Mouse (Mus musculus): ENCODE results near the gene 1110065P20Rik. TPM values are rescaled to one million over a fixed set of nuclear protein-coding genes. Genes with fewer than 3 reads are reported as not detected.

1110065P20Rik gene
- total and polyA plus RNA-seq, 3 experiments: 8.4 to 25.6 (median 12.7) TPM

GRCm38 (mm10) chr4:124889935-124890334 is 38.9 kb upstream of the 1110065P20Rik start:
- Histone ChIP-seq H3K4me3 (ENCODE audit: low read depth, low read length) (no peak overlapping the region), H3K9me3 (replicated peaks) (no peaks in the 10 kb centered on the region), H3K36me3 (replicated peaks) (no peaks in the 10 kb centered on the region), H3K27me3 (ENCODE audit: insufficient read depth, low read length) (peaks cover 16% of the 10 kb centered on the region), H3K4me1 (ENCODE audit: insufficient read depth, low read depth, low read length) (no peaks in the 10 kb centered on the region)
- DNase-seq (ENCODE audit: low spot score) (no peak), ATAC-seq (ENCODE audit: extremely low read depth, insufficient number of reproducible peaks, low FRiP score, poor library complexity, severe bottlenecking) (no peak)
- TF ChIP-seq GATA2 (IDR thresholded peaks at IDR 0.05; ENCODE audit: borderline replicate concordance, low read depth, low read length): no peak
- no peak for TF ChIP-seq GATA1 (IDR thresholded peaks at IDR 0.05; ENCODE audit: borderline replicate concordance, low read length)
- no peak for TF ChIP-seq TAL1 (conservative IDR thresholded peaks at IDR 0.05; ENCODE audit: low read depth, low read length)
- no peak for TF ChIP-seq CTCF (IDR thresholded peaks at IDR 0.05; ENCODE audit: low read depth, low read length)
- no peak for TF ChIP-seq POLR2AphosphoS5 (IDR thresholded peaks at IDR 0.05; ENCODE audit: insufficient replicate concordance, low read depth, low read length)

DNA sequence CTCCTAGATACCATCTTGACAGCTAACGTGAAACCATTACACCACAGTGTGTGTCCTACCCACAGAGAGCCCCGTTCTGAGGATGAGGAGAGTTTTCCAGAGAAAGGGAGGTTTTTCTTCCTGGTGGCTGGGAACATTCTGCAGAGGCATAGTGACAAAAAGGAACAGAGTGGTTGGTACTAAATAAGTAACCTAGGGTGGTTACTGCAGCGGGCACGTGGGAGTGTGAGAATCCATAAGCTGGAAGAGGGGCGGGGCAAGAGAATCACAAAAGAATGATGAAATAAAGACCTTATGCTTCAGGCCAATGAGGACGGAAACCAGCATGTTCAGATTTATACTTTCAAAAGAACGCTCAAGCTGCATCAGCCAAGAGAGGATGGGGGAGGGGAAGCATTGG is 37.7 kb upstream of the 1110065P20Rik start:
- peaks cover 15% of the 10 kb centered on the region for H3K27me3 ChIP-seq (ENCODE audit: insufficient read depth, low read length)
- ATAC-seq (ENCODE audit: extremely low read depth, insufficient number of reproducible peaks, low FRiP score, poor library complexity, severe bottlenecking) (no peak), DNase-seq (ENCODE audit: low spot score) (no peak)
- no peaks in the 10 kb centered on the region for H3K9me3 ChIP-seq (replicated peaks)
- TF ChIP-seq GATA1 (IDR thresholded peaks at IDR 0.05; ENCODE audit: borderline replicate concordance, low read length) (no peak), GATA2 (IDR thresholded peaks at IDR 0.05; ENCODE audit: borderline replicate concordance, low read depth, low read length) (no peak), CTCF (IDR thresholded peaks at IDR 0.05; ENCODE audit: low read depth, low read length) (no peak), POLR2AphosphoS5 (IDR thresholded peaks at IDR 0.05; ENCODE audit: insufficient replicate concordance, low read depth, low read length) (no peak), TAL1 (conservative IDR thresholded peaks at IDR 0.05; ENCODE audit: low read depth, low read length) (no peak)
- H3K4me3 ChIP-seq (ENCODE audit: low read depth, low read length): no peak overlapping the region
- H3K36me3 ChIP-seq (replicated peaks): no peaks in the 10 kb centered on the region
- H3K4me1 ChIP-seq (ENCODE audit: insufficient read depth, low read depth, low read length): no peaks in the 10 kb centered on the region

- TF ChIP-seq GATA2 (IDR thresholded peaks at IDR 0.05; ENCODE audit: borderline replicate concordance, low read depth, low read length): no peak
- no peak for TF ChIP-seq TAL1 (conservative IDR thresholded peaks at IDR 0.05; ENCODE audit: low read depth, low read length)
- TF ChIP-seq CTCF (IDR thresholded peaks at IDR 0.05; ENCODE audit: low read depth, low read length): no peak
- no peak for TF ChIP-seq POLR2AphosphoS5 (IDR thresholded peaks at IDR 0.05; ENCODE audit: insufficient replicate concordance, low read depth, low read length)
- TF ChIP-seq GATA1 (IDR thresholded peaks at IDR 0.05; ENCODE audit: borderline replicate concordance, low read length): no peak
- ATAC-seq (ENCODE audit: extremely low read depth, insufficient number of reproducible peaks, low FRiP score, poor library complexity, severe bottlenecking) (no peak), DNase-seq (ENCODE audit: low spot score) (no peak)
- H3K4me1 ChIP-seq (ENCODE audit: insufficient read depth, low read depth, low read length): no peaks in the 10 kb centered on the region
- no peak overlapping the region for H3K4me3 ChIP-seq (ENCODE audit: low read depth, low read length)
- no peaks in the 10 kb centered on the region for H3K9me3 ChIP-seq (replicated peaks)
- H3K36me3 ChIP-seq (replicated peaks): no peaks in the 10 kb centered on the region
- H3K27me3 ChIP-seq (ENCODE audit: insufficient read depth, low read length): peaks cover 9% of the 10 kb centered on the region; the same call in 1 of the 2 replicates
These were observed 31.2 kb upstream of the 1110065P20Rik start for GRCm38 (mm10) chr4:124882151-124882729.

DNA sequence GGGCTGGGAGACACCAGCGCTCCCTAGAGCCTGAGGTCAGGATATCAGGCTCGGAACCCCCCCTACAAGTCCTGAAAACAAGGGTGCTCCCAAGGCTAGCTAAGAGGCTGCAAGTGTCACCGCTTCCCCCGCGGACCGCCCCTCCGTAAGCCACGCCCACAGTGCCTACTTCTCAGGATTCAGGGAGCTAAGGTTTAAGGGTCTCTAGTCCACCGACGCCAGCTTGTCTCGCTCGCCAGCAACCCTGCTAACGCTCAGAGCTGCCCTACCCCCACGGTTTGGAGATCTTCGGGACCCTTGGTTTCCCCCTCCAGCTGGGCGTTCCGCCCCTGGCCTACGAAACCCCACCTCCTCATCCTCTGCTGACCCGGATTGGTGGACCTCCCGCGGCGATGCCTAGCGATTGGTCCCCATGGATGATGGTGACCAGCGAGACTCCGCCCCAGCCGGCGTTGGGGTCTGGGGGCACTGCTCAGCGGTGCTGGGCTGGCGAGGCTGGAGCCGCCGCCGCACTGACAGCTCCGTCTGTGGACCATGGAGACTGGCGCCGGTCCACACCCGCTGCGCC is 30.4 kb upstream of the 1110065P20Rik start:
- Histone ChIP-seq H3K9me3 (replicated peaks) (no peaks in the 10 kb centered on the region), H3K4me1 (ENCODE audit: insufficient read depth, low read depth, low read length) (no peaks in the 10 kb centered on the region), H3K4me3 (ENCODE audit: low read depth, low read length) (no peak overlapping the region), H3K36me3 (replicated peaks) (no peaks in the 10 kb centered on the region), H3K27me3 (ENCODE audit: insufficient read depth, low read length) (peaks cover 9% of the 10 kb centered on the region; the same call in 1 of the 2 replicates)
- ATAC-seq (ENCODE audit: extremely low read depth, insufficient number of reproducible peaks, low FRiP score, poor library complexity, severe bottlenecking) (no peak), DNase-seq (ENCODE audit: low spot score) (no peak)
- no peak for TF ChIP-seq GATA2 (IDR thresholded peaks at IDR 0.05; ENCODE audit: borderline replicate concordance, low read depth, low read length)
- TF ChIP-seq TAL1 (conservative IDR thresholded peaks at IDR 0.05; ENCODE audit: low read depth, low read length): no peak
- TF ChIP-seq GATA1 (IDR thresholded peaks at IDR 0.05; ENCODE audit: borderline replicate concordance, low read length): no peak
- TF ChIP-seq CTCF (IDR thresholded peaks at IDR 0.05; ENCODE audit: low read depth, low read length): no peak
- no peak for TF ChIP-seq POLR2AphosphoS5 (IDR thresholded peaks at IDR 0.05; ENCODE audit: insufficient replicate concordance, low read depth, low read length)

DNA sequence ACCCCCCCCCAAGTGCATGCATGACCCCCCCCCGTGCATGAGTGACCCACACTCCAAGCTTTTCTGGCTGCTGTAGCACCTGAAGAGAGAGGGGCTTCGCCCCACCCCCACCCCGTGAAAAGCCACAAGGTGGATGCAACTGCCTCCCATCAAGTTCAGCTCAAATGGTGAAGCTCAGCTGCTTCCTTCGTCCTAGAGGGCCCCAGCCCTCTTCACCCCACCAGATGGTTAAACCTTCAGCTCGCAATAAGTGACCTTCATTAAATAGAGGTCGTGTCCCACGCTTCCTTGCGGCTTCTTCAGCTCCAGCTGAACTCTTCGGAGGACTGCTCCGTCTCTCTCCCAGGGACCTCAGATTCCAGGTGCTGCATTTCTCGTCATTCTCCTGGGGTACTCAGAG is 29.6 kb upstream of the 1110065P20Rik start, which contains the start of gene Epha10:
Gene Epha10 (plus strand): TSS at position 301 of the 400 bp plus-strand sequence.
- DNase-seq (ENCODE audit: low spot score) (no peak), ATAC-seq (ENCODE audit: extremely low read depth, insufficient number of reproducible peaks, low FRiP score, poor library complexity, severe bottlenecking) (no peak)
- no peaks in the 10 kb centered on the region for H3K4me1 ChIP-seq (ENCODE audit: insufficient read depth, low read depth, low read length)
- peaks cover 6% of the 10 kb centered on the region; the same call in 1 of the 2 replicates for H3K27me3 ChIP-seq (ENCODE audit: insufficient read depth, low read length)
- H3K9me3 ChIP-seq (replicated peaks): no peaks in the 10 kb centered on the region
- TF ChIP-seq TAL1 (conservative IDR thresholded peaks at IDR 0.05; ENCODE audit: low read depth, low read length) (no peak), CTCF (IDR thresholded peaks at IDR 0.05; ENCODE audit: low read depth, low read length) (no peak), GATA1 (IDR thresholded peaks at IDR 0.05; ENCODE audit: borderline replicate concordance, low read length) (no peak)
- H3K4me3 ChIP-seq (ENCODE audit: low read depth, low read length): no peak within 1 kb of the TSS
- no peaks in the 10 kb centered on the region for H3K36me3 ChIP-seq (replicated peaks)

DNA sequence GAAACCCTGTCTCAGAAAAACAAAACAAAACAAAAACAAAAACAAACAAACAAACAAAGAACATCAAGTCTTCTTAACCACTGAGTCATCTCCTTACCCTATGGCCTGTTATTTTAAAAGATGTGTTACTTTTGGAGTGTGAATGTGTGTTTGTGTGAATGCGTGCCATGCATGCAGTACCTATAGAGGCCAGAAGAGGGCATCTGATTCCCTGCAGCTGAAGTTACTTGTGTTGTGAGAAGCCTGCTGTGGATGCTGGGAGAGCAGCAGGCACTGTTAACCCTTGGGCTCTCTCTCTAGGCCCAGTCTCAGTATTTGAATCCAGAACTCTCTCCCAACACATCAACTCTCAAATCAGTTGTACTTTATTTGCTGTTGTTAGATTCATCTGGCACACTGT is 21.7 kb upstream of the 1110065P20Rik start:
- peaks cover 5% of the 10 kb centered on the region for H3K9me3 ChIP-seq (replicated peaks)
- DNase-seq (ENCODE audit: low spot score) (no peak), ATAC-seq (ENCODE audit: extremely low read depth, insufficient number of reproducible peaks, low FRiP score, poor library complexity, severe bottlenecking) (no peak)
- TF ChIP-seq TAL1 (conservative IDR thresholded peaks at IDR 0.05; ENCODE audit: low read depth, low read length) (no peak), CTCF (IDR thresholded peaks at IDR 0.05; ENCODE audit: low read depth, low read length) (no peak), GATA1 (IDR thresholded peaks at IDR 0.05; ENCODE audit: borderline replicate concordance, low read length) (no peak), POLR2AphosphoS5 (IDR thresholded peaks at IDR 0.05; ENCODE audit: insufficient replicate concordance, low read depth, low read length) (no peak)
- H3K36me3 ChIP-seq (replicated peaks): no peaks in the 10 kb centered on the region
- H3K4me1 ChIP-seq (ENCODE audit: insufficient read depth, low read depth, low read length): no peaks in the 10 kb centered on the region
- H3K4me3 ChIP-seq (ENCODE audit: low read depth, low read length): no peak overlapping the region
- no peaks in the 10 kb centered on the region for H3K27me3 ChIP-seq (ENCODE audit: insufficient read depth, low read length)

Data from G1E (cell line).